Mouse (Mus musculus) liver, postnatal 0 days (tissue): ENCODE measurements at regions not wholly inside any gene's neighbourhood (a gene's known extent, or its start where the extent isn't known, plus 50 kb on each side); places are given as distances from the start of the nearest gene placed in this dataset.

Source experiments
- CTCF ChIP-seq: sonication (generic); IDR thresholded peaks from 2 replicates; pipeline ENCODE4 v1.5.1; 2016; ENCODE audit warnings: antibody characterized with exemption, low read depth
- EP300 ChIP-seq: IDR thresholded peaks from 2 replicates; pipeline ENCODE4 v1.6.1; 2016; ENCODE audit warnings: antibody characterized with exemption, low read depth, mild to moderate bottlenecking

DNA sequence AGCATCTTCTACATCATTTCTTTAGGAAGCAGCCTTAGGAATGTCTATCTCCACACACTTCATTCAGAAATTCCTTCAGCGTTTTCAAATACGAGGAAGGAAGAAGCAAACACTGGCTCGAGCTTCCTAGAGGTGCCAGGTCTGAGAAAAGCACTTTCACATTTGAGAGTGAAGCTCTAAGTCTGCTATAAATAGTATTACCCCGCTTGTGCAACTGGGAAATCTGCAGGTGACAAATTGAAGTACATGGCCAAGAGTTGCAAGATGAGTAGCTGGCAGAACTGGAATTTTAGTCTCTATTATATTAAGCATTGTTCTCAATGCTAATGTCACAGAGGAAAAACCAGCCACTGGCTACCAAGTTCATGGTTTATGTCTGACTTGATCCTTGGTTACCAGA is 73.2 kb upstream of the Klf7 start:
- TF ChIP-seq CTCF = no peak
- no peak for TF ChIP-seq EP300
